8 mouse cellular contexts compared by ENCODE assay signal in genomic region chr10:39471714-39472531, GRCm38 (mm10).
DNase-seq lines count a peak whose midpoint lies in the region; ATAC-seq and TF ChIP-seq lines count a peak whose summit lies in the region.

No protein-coding gene starts in this region.

- no peak overlapping the region for H3K9ac ChIP-seq in lung, embryonic 16.5 days (ENCODE audit: low read length)
- peak overlapping the region; percentile 16 for H3K9ac ChIP-seq in forebrain, embryonic 15.5 days (replicated peaks)

- peaks cover 22% of the 10 kb centered on the region for H3K4me1 ChIP-seq in lung, embryonic 16.5 days (replicated peaks; ENCODE audit: control insufficient read depth, insufficient read depth, low read length)
- peaks cover 43% of the 10 kb centered on the region for H3K4me1 ChIP-seq in forebrain, embryonic 15.5 days

- no peak for DNase-seq in cerebellum, postnatal 4 days (ENCODE audit: low spot score in 2 of 2)
- DNase-seq in lung, adult 18-20 months = no peak
- peak in 1 of 2 experiments; percentile 30 for DNase-seq in left cerebral cortex, adult 2 months (ENCODE audit: extremely low spot score in 1 of 2, low spot score in 2 of 2)
- peak; percentile 34 for DNase-seq in right cerebral cortex, postnatal 25 days
- no peak for DNase-seq in embryo, embryonic 10.5 days (ENCODE audit: low spot score)

- no peaks in the 10 kb centered on the region for H3K9me3 ChIP-seq in lung, embryonic 16.5 days (ENCODE audit: control insufficient read depth, low read length)
- H3K9me3 ChIP-seq in forebrain, embryonic 15.5 days = no peaks in the 10 kb centered on the region

- no peaks in the 10 kb centered on the region for H3K36me3 ChIP-seq in lung, embryonic 16.5 days (ENCODE audit: control insufficient read depth, insufficient read depth, low read length)
- no peaks in the 10 kb centered on the region for H3K36me3 ChIP-seq in forebrain, embryonic 15.5 days

- no peak overlapping the region for H3K4me2 ChIP-seq in lung, embryonic 16.5 days (ENCODE audit: low read depth, low read length)
- peak overlapping the region; percentile 38 for H3K4me2 ChIP-seq in forebrain, embryonic 15.5 days (replicated peaks)

- intact Hi-C loops in left cerebral cortex, adult 2 months (cut with DNase I) = no loop called here

- no peak overlapping the region for H3K27ac ChIP-seq in lung, embryonic 16.5 days (ENCODE audit: low read length)
- peak overlapping the region; percentile 76 for H3K27ac ChIP-seq in forebrain, embryonic 15.5 days (replicated peaks)
- H3K27ac ChIP-seq in left cerebral cortex, adult 2 months = peak overlapping the region; percentile 12; the same call in 1 of the 2 replicates

- ATAC-seq in cerebellum, adult (ENCODE audit: insufficient number of reproducible peaks, low FRiP score, low TSS enrichment) = peak; percentile 66
- peak; percentile 12; the same call in 1 of the 2 replicates for ATAC-seq in lung, embryonic 16.5 days (ENCODE audit: low read depth)
- peak; percentile 73 for ATAC-seq in forebrain, embryonic 15.5 days (replicated peaks)

- H3K27me3 ChIP-seq in lung, embryonic 16.5 days (ENCODE audit: control insufficient read depth, insufficient read depth, low read depth, low read length) = no peaks in the 10 kb centered on the region
- no peaks in the 10 kb centered on the region for H3K27me3 ChIP-seq in forebrain, embryonic 15.5 days

- TF ChIP-seq CTCF in left cerebral cortex, adult 2 months (IDR thresholded peaks at IDR 0.05) = no peak

- 51% methylated on average over 15 of the region's 15 CpGs for WGBS in lung, embryonic 16.5 days
- 24% methylated on average over 15 of the region's 15 CpGs for WGBS in forebrain, embryonic 15.5 days

- H3K4me3 ChIP-seq in lung, embryonic 16.5 days (ENCODE audit: low read length) = no peak overlapping the region
- peak overlapping the region; percentile 16; the same call in 1 of the 2 replicates for H3K4me3 ChIP-seq in forebrain, embryonic 15.5 days
- 0 out of 2 replicates have a peak overlapping the region, but pooled peaks have one; percentile 14 for H3K4me3 ChIP-seq in left cerebral cortex, adult 2 months

Comparison
In these comparisons a context has a peak if more than half of its experiments do, and no peak if none do; other contexts are left out.
1. ATAC-seq: peak in every context shown above with its lines; median percentile 73 in forebrain, embryonic 15.5 days; 66 in cerebellum, adult; 12 in lung, embryonic 16.5 days.